Mouse (Mus musculus) liver, adult 2 months (tissue): ENCODE data around the gene Tmem268. TPM values are rescaled to one million over a fixed set of nuclear protein-coding genes. Genes with fewer than 3 reads are reported as not detected.

Source experiments
- DNase-seq: peaks from one replicate; pipeline ENCODE4 v3.0.0-alpha.2; 2011; ENCODE audit warnings: low read depth, low spot score; ENCODE audit errors: extremely low read depth
- H3K27ac ChIP-seq: fragments of 200-500 bp; replicated peaks from 2 replicates; pipeline ENCODE4 v1.5.1; 2012; ENCODE audit warnings: low read depth, mild to moderate bottlenecking, control low read depth, inconsistent platforms, low read length; ENCODE audit not compliant: insufficient read depth
- H3K27me3 ChIP-seq: fragments of 200-500 bp; 2 replicates; pipeline ENCODE4 v1.6.1; 2012; ENCODE audit warnings: mild to moderate bottlenecking, moderate library complexity, low read length, inconsistent platforms; ENCODE audit not compliant: control insufficient read depth, insufficient read depth
- H3K36me3 ChIP-seq: fragments of 200-500 bp; 2 replicates; pipeline ENCODE4 v1.6.1; 2012; ENCODE audit warnings: low read length, inconsistent platforms; ENCODE audit not compliant: control insufficient read depth, insufficient read depth
- H3K4me1 ChIP-seq: fragments of 200-500 bp; 2 replicates; pipeline ENCODE4 v1.6.1; 2011; ENCODE audit warnings: low read length; ENCODE audit not compliant: control insufficient read depth, insufficient read depth
- H3K4me3 ChIP-seq: fragments of 200-500 bp; 2 replicates; pipeline ENCODE4 v1.5.1; 2011; ENCODE audit warnings: low read depth, mild to moderate bottlenecking, control low read depth, low read length, moderate library complexity; ENCODE audit not compliant: insufficient read depth
- H3K79me2 ChIP-seq: fragments of 200-500 bp; 2 replicates; pipeline ENCODE4 v1.6.1; 2012; ENCODE audit warnings: inconsistent platforms, mild to moderate bottlenecking, low read length, moderate library complexity; ENCODE audit not compliant: control insufficient read depth, insufficient read depth
- H3K9ac ChIP-seq: fragments of 200-500 bp; 2 replicates; pipeline ENCODE4 v1.6.1; 2012; ENCODE audit warnings: low read depth, mild to moderate bottlenecking, control low read depth, inconsistent platforms, low read length
- CTCF ChIP-seq: fragments of 200-500 bp; IDR thresholded peaks from 2 replicates; pipeline ENCODE4 v1.5.1; 2011; ENCODE audit warnings: low read depth, low read length, control low read depth
- POLR2A ChIP-seq: fragments of 200-500 bp; IDR thresholded peaks from 2 replicates; pipeline ENCODE4 v1.6.1; 2011; ENCODE audit warnings: low read length, control low read depth; ENCODE audit not compliant: insufficient read depth; ENCODE audit errors: extremely low read depth
- WGBS: fragments of 180-500 bp; shearing (Covaris S2); methylation state at CpG from one replicate; pipeline ENCODE4 v1.1.7; 2018; 5-methylcytosine and 5-hydroxymethylcytosine counted together
- polyA plus RNA-seq: library from polyadenylated mRNA; depleted of rRNA; stranded (reverse); fragments of >200 nt; gene quantifications from 2 replicates; pipeline ENCODE4 v1.2.3, GENCODE M21; 2012
- total RNA-seq: library from RNA; depleted of rRNA; stranded (reverse); fragments of >200 nt; gene quantifications from 2 replicates; pipeline ENCODE4 v1.2.3, GENCODE M21; 2014

Tmem268 gene
- total and polyA plus RNA-seq, 2 experiments, result 2.9 to 4.7 TPM

GRCm38 (mm10) chr4:63525514-63525913, 33.1 kb upstream of the Tmem268 start:
- no peak overlapping the region for H3K9ac ChIP-seq
- DNase-seq, result no peak
- 82% methylated on average over 8 of the region's 8 CpGs for WGBS
- no peaks in the 10 kb centered on the region for H3K79me2 ChIP-seq
- H3K27me3 ChIP-seq, result no peaks in the 10 kb centered on the region
- H3K4me1 ChIP-seq, result no peaks in the 10 kb centered on the region
- H3K27ac ChIP-seq, result no peak overlapping the region
- TF ChIP-seq POLR2A (no peak), CTCF (no peak)
- H3K4me3 ChIP-seq, result no peak overlapping the region
- no peaks in the 10 kb centered on the region for H3K36me3 ChIP-seq

GRCm38 (mm10) chr4:63528946-63529345, 29.6 kb upstream of the Tmem268 start:
- no peak for TF ChIP-seq CTCF
- TF ChIP-seq POLR2A, result no peak
- Histone ChIP-seq H3K27me3 (no peaks in the 10 kb centered on the region), H3K79me2 (no peaks in the 10 kb centered on the region), H3K36me3 (no peaks in the 10 kb centered on the region), H3K4me1 (no peaks in the 10 kb centered on the region), H3K4me3 (no peak overlapping the region), H3K27ac (no peak overlapping the region), H3K9ac (no peak overlapping the region)
- DNase-seq, result no peak
- 88% methylated on average over 6 of the region's 6 CpGs for WGBS

DNA sequence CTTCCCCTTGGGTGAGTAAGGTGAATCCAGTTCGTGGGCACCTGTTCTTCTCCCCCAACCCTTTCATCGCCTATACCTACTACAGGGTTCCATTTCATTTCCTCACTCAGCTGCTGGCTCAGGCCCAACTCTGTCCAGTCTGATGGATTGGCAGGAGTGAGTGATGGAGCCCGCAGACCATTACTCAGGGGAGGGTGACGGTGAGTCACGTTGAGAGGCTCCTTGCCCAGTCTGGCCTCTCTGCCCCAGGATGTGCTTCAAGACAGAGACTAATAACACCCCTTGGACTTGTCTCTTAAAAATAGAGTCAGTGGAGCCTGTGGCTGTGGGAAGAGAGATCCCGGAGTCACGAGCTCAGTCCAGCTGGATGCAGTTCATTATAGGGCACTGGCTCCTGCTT, 28.2 kb upstream of the Tmem268 start:
- DNase-seq, result no peak
- no peaks in the 10 kb centered on the region for H3K4me1 ChIP-seq
- 82% methylated on average over 7 of the region's 7 CpGs for WGBS
- no peaks in the 10 kb centered on the region for H3K36me3 ChIP-seq
- TF ChIP-seq CTCF (no peak), POLR2A (no peak)
- no peak overlapping the region for H3K27ac ChIP-seq
- no peaks in the 10 kb centered on the region for H3K79me2 ChIP-seq
- H3K9ac ChIP-seq, result no peak overlapping the region
- no peaks in the 10 kb centered on the region for H3K27me3 ChIP-seq
- no peak overlapping the region for H3K4me3 ChIP-seq

- no peak for DNase-seq
- H3K79me2 ChIP-seq, result no peaks in the 10 kb centered on the region
- H3K4me3 ChIP-seq, result no peak overlapping the region
- no peaks in the 10 kb centered on the region for H3K36me3 ChIP-seq
- no peak overlapping the region for H3K27ac ChIP-seq
- no peak overlapping the region for H3K9ac ChIP-seq
- TF ChIP-seq CTCF, result no peak
- no peak for TF ChIP-seq POLR2A
- H3K27me3 ChIP-seq, result no peaks in the 10 kb centered on the region
- 68% methylated on average over 4 of the region's 4 CpGs for WGBS
- no peaks in the 10 kb centered on the region for H3K4me1 ChIP-seq
These were observed 21.0 kb upstream of the Tmem268 start for GRCm38 (mm10) chr4:63537602-63538001.

DNA sequence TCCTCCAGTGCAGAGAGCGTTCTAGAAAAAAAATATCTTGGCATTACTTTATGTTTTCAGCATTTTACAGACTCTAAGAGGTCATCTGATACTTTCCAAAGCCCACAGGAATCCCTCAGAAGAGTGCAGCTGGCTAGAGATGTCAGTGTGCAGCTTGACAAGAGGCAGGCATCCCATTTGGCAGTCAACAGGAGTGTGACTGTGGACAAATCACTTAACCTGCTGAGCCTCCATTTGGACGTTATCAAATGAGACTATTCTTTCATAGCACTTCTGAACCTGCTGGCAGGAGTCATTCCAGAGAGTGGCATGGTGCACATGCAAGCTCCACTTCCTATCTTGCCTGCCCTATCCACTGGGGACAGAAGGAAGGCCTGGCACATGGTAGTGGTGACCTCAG, 16.4 kb upstream of the Tmem268 start:
- H3K4me1 ChIP-seq, result peaks cover 17% of the 10 kb centered on the region
- H3K9ac ChIP-seq, result no peak overlapping the region
- no peak overlapping the region for H3K4me3 ChIP-seq
- no peak for TF ChIP-seq CTCF
- TF ChIP-seq POLR2A, result no peak
- H3K36me3 ChIP-seq, result no peaks in the 10 kb centered on the region
- H3K27me3 ChIP-seq, result no peaks in the 10 kb centered on the region
- no peak for DNase-seq
- H3K27ac ChIP-seq, result no peak overlapping the region
- H3K79me2 ChIP-seq, result peaks cover 12% of the 10 kb centered on the region; the same call in 1 of the 2 replicates
- 79% methylated on average over 2 of the region's 2 CpGs for WGBS

DNA sequence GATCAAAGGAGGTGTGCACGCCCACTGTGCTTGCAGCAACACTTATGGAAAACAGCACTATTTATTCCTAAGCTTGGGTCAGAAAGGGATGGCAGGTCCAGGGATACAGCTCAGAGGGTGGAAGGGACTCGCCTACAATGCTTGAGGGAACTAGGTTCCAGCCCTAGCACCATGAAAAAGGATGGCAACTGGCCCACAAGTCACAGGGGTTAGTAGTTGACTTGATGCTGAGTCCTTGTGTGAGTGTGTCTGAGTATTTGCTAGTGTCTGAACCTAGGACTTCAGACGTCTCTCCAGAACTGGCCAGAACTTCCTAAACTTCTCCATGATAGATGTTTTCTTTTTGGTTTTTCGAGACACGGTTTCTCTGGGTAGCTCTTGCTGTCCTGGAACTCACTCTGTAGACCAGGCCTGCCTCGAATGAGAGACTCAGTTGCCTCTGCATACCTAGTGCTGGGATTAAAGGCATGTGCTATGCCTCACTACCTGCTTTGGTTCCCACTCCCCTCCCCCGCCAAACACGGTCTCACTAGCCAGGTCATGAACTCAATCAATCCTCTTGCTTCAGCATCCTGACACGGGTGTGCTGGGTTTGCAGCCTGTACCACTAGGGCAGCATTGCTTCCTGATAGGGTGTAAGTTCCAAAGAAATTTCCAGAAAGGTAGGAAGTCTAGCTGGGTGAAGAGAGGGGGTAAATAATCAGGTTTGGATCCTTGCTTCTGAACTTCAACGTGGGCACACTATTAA, 14.7 kb upstream of the Tmem268 start:
- 56% methylated on average over 10 of the region's 10 CpGs for WGBS
- peaks cover 12% of the 10 kb centered on the region; the same call in 1 of the 2 replicates for H3K79me2 ChIP-seq
- peak overlapping the region; percentile 2; the same call in 1 of the 2 replicates for H3K27ac ChIP-seq
- no peak overlapping the region for H3K4me3 ChIP-seq
- no peaks in the 10 kb centered on the region for H3K27me3 ChIP-seq
- H3K36me3 ChIP-seq, result peaks cover 6% of the 10 kb centered on the region
- H3K9ac ChIP-seq, result no peak overlapping the region
- no peak for TF ChIP-seq POLR2A
- TF ChIP-seq CTCF, result no peak
- no peak for DNase-seq
- peaks cover 20% of the 10 kb centered on the region for H3K4me1 ChIP-seq
